Mouse (Mus musculus) cortical plate, adult 2 months (tissue): ENCODE data around the gene Tmem216.

Source experiments
- CTCF ChIP-seq: fragments of 200-500 bp; IDR thresholded peaks from 2 replicates; pipeline ENCODE4 v1.5.1; 2011; ENCODE audit warnings: mild to moderate bottlenecking, control low read depth, low read length; ENCODE audit not compliant: insufficient read depth; ENCODE audit errors: extremely low read depth
- POLR2A ChIP-seq: fragments of 200-500 bp; IDR thresholded peaks from 2 replicates; pipeline ENCODE4 v1.6.1; 2011; ENCODE audit warnings: mild to moderate bottlenecking, low read length, control low read depth; ENCODE audit not compliant: insufficient read depth; ENCODE audit errors: extremely low read depth

- TF ChIP-seq CTCF (no peak), POLR2A (no peak)
These were observed 43.6 kb upstream of the Tmem216 start for GRCm38 (mm10) chr19:10599648-10600047.
